ENCODE assay signal across 28 mouse cellular contexts in the genomic region with DNA sequence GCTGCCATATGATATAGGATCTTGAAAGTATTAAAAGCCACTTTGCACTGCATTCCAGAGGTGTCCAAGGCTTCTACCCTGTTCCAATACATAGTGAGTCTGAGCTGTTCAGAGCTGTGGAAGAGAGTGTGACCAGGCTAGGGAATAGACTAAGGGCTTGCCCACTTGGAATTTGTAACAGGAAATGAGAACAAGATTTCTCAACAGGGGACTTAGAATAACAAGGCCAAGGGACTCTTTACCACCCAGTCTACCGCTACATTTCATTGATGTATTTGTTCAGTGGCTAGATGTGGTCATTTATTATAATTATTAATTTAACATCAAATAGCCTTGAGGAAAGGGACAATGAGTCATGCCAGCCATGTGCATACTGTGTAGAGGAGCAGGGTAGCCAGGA.
DNase-seq lines count a peak whose midpoint lies in the region; ATAC-seq and TF ChIP-seq lines count a peak whose summit lies in the region.
"Had no signal": no experiment of that assay in that cellular context is flagged by ENCODE, and none has a peak within 500 bp of the region (broad histone marks: within the 10 kb centered on the region; RNA-seq: fewer than 3 reads in every experiment).

No protein-coding gene starts in this region.

- TF ChIP-seq EP300 in lung, postnatal 0 days (IDR thresholded peaks at IDR 0.05): no peak

- no peak overlapping the region for H3K4me2 ChIP-seq in lung, postnatal 0 days (replicated peaks; ENCODE audit: low read depth, low read length)
- H3K4me2 ChIP-seq in hindbrain, embryonic 16.5 days (ENCODE audit: low read length): no peak overlapping the region
- H3K4me2 ChIP-seq: embryonic facial prominence, embryonic 13.5 days; embryonic facial prominence, embryonic 15.5 days; forebrain, embryonic 12.5 days had no signal

- 36% methylated on average over 1 of the region's 1 CpGs for WGBS in lung, postnatal 0 days
- 77% methylated on average over 1 of the region's 1 CpGs for WGBS in hindbrain, embryonic 16.5 days

- TF ChIP-seq CTCF in lung, postnatal 0 days (IDR thresholded peaks at IDR 0.05): no peak

- peak; percentile 65 for ATAC-seq in lung, postnatal 0 days
- ATAC-seq in hindbrain, embryonic 16.5 days: no peak
- ATAC-seq: CD4-positive, CD25-positive, alpha-beta regulatory T cell, adult 4 months; forebrain, embryonic 14.5 days; forebrain, embryonic 16.5 days had no signal

- H3K27me3 ChIP-seq in lung, postnatal 0 days (replicated peaks; ENCODE audit: insufficient read depth, low read length): no peaks in the 10 kb centered on the region
- no peaks in the 10 kb centered on the region for H3K27me3 ChIP-seq in hindbrain, embryonic 16.5 days (replicated peaks; ENCODE audit: control insufficient read depth, insufficient read depth, low read length)
- H3K27me3 ChIP-seq: CH12.LX; embryonic facial prominence, embryonic 13.5 days; embryonic facial prominence, embryonic 15.5 days; forebrain, embryonic 12.5 days had no signal

- peak; percentile 26 for DNase-seq in adrenal gland, adult 2 months
- DNase-seq in adrenal gland, postnatal 36 days: no peak
- peak; percentile 42 for DNase-seq in lung, postnatal 0 days (ENCODE audit: low spot score)
- no peak for DNase-seq in lung, postnatal 4 days
- peak; percentile 30 for DNase-seq in lung, postnatal 36 days
- DNase-seq in lung, postnatal 10 days: no peak
- DNase-seq: adrenal gland, postnatal 10 days; adrenal gland, postnatal 25 days; B cell, adult 2 months; cerebellum, adult 11 months; cerebellum, adult 18-20 months; cerebellum, adult 8-10 months; cerebellum, adult 9-11 months; cerebellum, postnatal 14 days; cerebellum, postnatal 36 days; embryo, embryonic 11 days had no signal

- H3K4me3 ChIP-seq in lung, postnatal 0 days (ENCODE audit: low read depth, low read length): no peak overlapping the region
- H3K4me3 ChIP-seq in brown adipose tissue, adult 24 weeks (ENCODE audit: insufficient read depth, low read depth, low read length): no peak overlapping the region
- no peak overlapping the region for H3K4me3 ChIP-seq in hindbrain, embryonic 16.5 days (ENCODE audit: low read length)
- H3K4me3 ChIP-seq: embryonic facial prominence, embryonic 13.5 days; embryonic facial prominence, embryonic 15.5 days; erythroblast, embryonic 14.5 days; forebrain, embryonic 10.5 days; forebrain, embryonic 12.5 days had no signal

- H3K36me3 ChIP-seq in lung, postnatal 0 days (ENCODE audit: insufficient read depth, low read length): no peaks in the 10 kb centered on the region
- H3K36me3 ChIP-seq in hindbrain, embryonic 16.5 days (ENCODE audit: control insufficient read depth, insufficient read depth, low read length): no peaks in the 10 kb centered on the region
- H3K36me3 ChIP-seq: embryonic facial prominence, embryonic 13.5 days; embryonic facial prominence, embryonic 15.5 days; forebrain, embryonic 10.5 days; forebrain, embryonic 12.5 days; G1E had no signal

- H3K9me3 ChIP-seq in lung, postnatal 0 days (ENCODE audit: low read length): no peaks in the 10 kb centered on the region
- H3K9me3 ChIP-seq in hindbrain, embryonic 16.5 days (ENCODE audit: control insufficient read depth, low read length): peaks cover 2% of the 10 kb centered on the region; the same call in 1 of the 2 replicates
- H3K9me3 ChIP-seq: embryonic facial prominence, embryonic 13.5 days; embryonic facial prominence, embryonic 15.5 days; forebrain, embryonic 10.5 days; forebrain, embryonic 12.5 days; G1E had no signal

- H3K4me1 ChIP-seq in lung, postnatal 0 days (ENCODE audit: insufficient read depth, low read depth, low read length): no peaks in the 10 kb centered on the region
- no peaks in the 10 kb centered on the region for H3K4me1 ChIP-seq in brown adipose tissue, adult 24 weeks (ENCODE audit: control insufficient read depth, insufficient read depth, insufficient read length, low read length)
- no peaks in the 10 kb centered on the region for H3K4me1 ChIP-seq in hindbrain, embryonic 16.5 days (ENCODE audit: control insufficient read depth, insufficient read depth, low read depth, low read length)
- H3K4me1 ChIP-seq: embryonic facial prominence, embryonic 13.5 days; embryonic facial prominence, embryonic 15.5 days; forebrain, embryonic 10.5 days; forebrain, embryonic 12.5 days had no signal

- no peak overlapping the region for H3K9ac ChIP-seq in lung, postnatal 0 days (replicated peaks; ENCODE audit: low read depth)
- H3K9ac ChIP-seq in hindbrain, embryonic 16.5 days (ENCODE audit: low read depth, low read length): no peak overlapping the region
- H3K9ac ChIP-seq: embryonic facial prominence, embryonic 13.5 days; embryonic facial prominence, embryonic 15.5 days; forebrain, embryonic 12.5 days had no signal

- H3K27ac ChIP-seq in lung, postnatal 0 days (ENCODE audit: low read length): no peak overlapping the region
- peak overlapping the region; percentile 60 for H3K27ac ChIP-seq in brown adipose tissue, adult 24 weeks (replicated peaks; ENCODE audit: low read depth, low read length)
- H3K27ac ChIP-seq in hindbrain, embryonic 16.5 days (ENCODE audit: low read depth, low read length): no peak overlapping the region
- H3K27ac ChIP-seq: embryonic facial prominence, embryonic 13.5 days; embryonic facial prominence, embryonic 15.5 days; forebrain, embryonic 10.5 days; forebrain, embryonic 12.5 days had no signal

Comparison
In these comparisons a context has a peak if more than half of its experiments do, and no peak if none do; other contexts are left out.
1. DNase-seq: peak in adrenal gland, adult 2 months (single experiment), lung, postnatal 0 days (single experiment) and lung, postnatal 36 days (single experiment); none in adrenal gland, postnatal 36 days (0 of 2), lung, postnatal 4 days (0 of 2) and lung, postnatal 10 days (single experiment).